ENCODE assay signal across 8 mouse cellular contexts in genomic region chr10:105573306-105573907, GRCm38 (mm10). TPM values are rescaled to one million over a fixed set of nuclear protein-coding genes. Genes with fewer than 3 reads are reported as not detected.
DNase-seq lines count a peak whose midpoint lies in the region; ATAC-seq and TF ChIP-seq lines count a peak whose summit lies in the region.

No protein-coding gene starts in this region.

- no peaks in the 10 kb centered on the region for H3K9me3 ChIP-seq in erythroblast, embryonic 14.5 days (ENCODE audit: control insufficient read depth, low read length)
- no peaks in the 10 kb centered on the region for H3K9me3 ChIP-seq in liver, embryonic 15.5 days (replicated peaks)

- peak overlapping the region; percentile 68 for H3K9ac ChIP-seq in heart, adult 2 months (ENCODE audit: low read depth, low read length)
- peak overlapping the region; percentile 56 for H3K9ac ChIP-seq in liver, embryonic 15.5 days

- no peak for ATAC-seq in erythroblast, adult 5-6 weeks (replicated peaks; ENCODE audit: low FRiP score, poor library complexity, severe bottlenecking)
- ATAC-seq in liver, embryonic 15.5 days (ENCODE audit: insufficient read depth) = no peak

- peak overlapping the region; percentile 94 for H3K4me2 ChIP-seq in liver, embryonic 15.5 days

- TF ChIP-seq EP300 in heart, adult 2 months (IDR thresholded peaks at IDR 0.05; ENCODE audit: insufficient read depth, low read depth, low read length) = no peak

- H3K27me3 ChIP-seq in erythroblast, embryonic 14.5 days (ENCODE audit: control insufficient read depth) = peaks cover 25% of the 10 kb centered on the region
- no peaks in the 10 kb centered on the region for H3K27me3 ChIP-seq in heart, adult 2 months (ENCODE audit: control insufficient read depth, insufficient read depth, low read length)
- H3K27me3 ChIP-seq in kidney, adult 2 months (replicated peaks; ENCODE audit: control insufficient read depth, insufficient read depth, low read length) = 0 out of 2 replicates have a peak, but pooled peaks cover 2% of the 10 kb centered on the region
- H3K27me3 ChIP-seq in liver, embryonic 15.5 days = peaks cover 24% of the 10 kb centered on the region

- DNase-seq in cerebellum, postnatal 4 days (ENCODE audit: low spot score in 2 of 2) = peak; percentile 21 to 47
- DNase-seq in heart, adult 2 months = peak; percentile 36 to 57
- DNase-seq in kidney, adult 2 months = peak; percentile 50
- DNase-seq in neural tube, embryonic 10.5 days (ENCODE audit: extremely low spot score, low spot score) = peak; percentile 78
- DNase-seq in thymus, postnatal 25 days = peak; percentile 49

- TF ChIP-seq CTCF in heart, adult 2 months (IDR thresholded peaks at IDR 0.05) = no peak
- TF ChIP-seq CTCF in kidney, adult 2 months (conservative IDR thresholded peaks at IDR 0.05; ENCODE audit: insufficient read depth, insufficient read length, low read depth, low read length) = no peak

- WGBS in heart, adult 2 months = 2% methylated on average over 37 of the region's 37 CpGs
- 2% methylated on average over 36 of the region's 37 CpGs for WGBS in kidney, adult 2 months
- WGBS in liver, embryonic 15.5 days (ENCODE audit: insufficient replicate concordance) = under 1% methylated on average over 37 of the region's 37 CpGs

- peak overlapping the region; percentile 67 for H3K4me3 ChIP-seq in erythroblast, embryonic 14.5 days (replicated peaks)
- H3K4me3 ChIP-seq in heart, adult 2 months = peak overlapping the region; percentile 79
- H3K4me3 ChIP-seq in kidney, adult 2 months (ENCODE audit: insufficient read depth, low read depth, low read length) = peak overlapping the region; percentile 89
- peak overlapping the region; percentile 68 for H3K4me3 ChIP-seq in liver, embryonic 15.5 days (replicated peaks)

- H3K36me3 ChIP-seq in erythroblast, embryonic 14.5 days (ENCODE audit: control insufficient read depth) = no peaks in the 10 kb centered on the region
- no peaks in the 10 kb centered on the region; the same call in 1 of the 2 replicates for H3K36me3 ChIP-seq in heart, adult 2 months (ENCODE audit: control insufficient read depth, insufficient read depth, low read length)
- no peaks in the 10 kb centered on the region for H3K36me3 ChIP-seq in kidney, adult 2 months (ENCODE audit: control insufficient read depth, insufficient read depth, low read length)
- H3K36me3 ChIP-seq in liver, embryonic 15.5 days (replicated peaks) = no peaks in the 10 kb centered on the region

- peak overlapping the region; percentile 79 for H3K27ac ChIP-seq in heart, adult 2 months
- H3K27ac ChIP-seq in kidney, adult 2 months (ENCODE audit: insufficient read depth, low read depth, low read length) = 0 out of 2 replicates have a peak overlapping the region, but pooled peaks have one; percentile 21
- no peak overlapping the region; the same call in 1 of the 2 replicates for H3K27ac ChIP-seq in liver, embryonic 15.5 days (replicated peaks)

- H3K79me2 ChIP-seq in heart, adult 2 months (replicated peaks; ENCODE audit: control insufficient read depth, insufficient read depth, low read length) = no peaks in the 10 kb centered on the region

- intact Hi-C loops in heart, adult 2 months (cut with DNase I) = loop anchor here (5.0 to 10.0 kb wide), 2 partner anchors 196 to 429 kb away; no protein-coding TSS in a partner anchor

- TF ChIP-seq POLR2A in heart, adult 2 months (IDR thresholded peaks at IDR 0.05; ENCODE audit: insufficient read depth, low read depth, low read length) = no peak
- no peak for TF ChIP-seq POLR2A in kidney, adult 2 months (IDR thresholded peaks at IDR 0.05; ENCODE audit: low read depth, low read length)

- peaks cover 26% of the 10 kb centered on the region for H3K4me1 ChIP-seq in erythroblast, embryonic 14.5 days (ENCODE audit: control insufficient read depth)
- H3K4me1 ChIP-seq in heart, adult 2 months (ENCODE audit: control insufficient read depth, insufficient read depth, low read length) = peaks cover 1% of the 10 kb centered on the region
- H3K4me1 ChIP-seq in kidney, adult 2 months (ENCODE audit: control insufficient read depth, insufficient read depth, low read length) = no peaks in the 10 kb centered on the region; the same call in 1 of the 2 replicates
- peaks cover 34% of the 10 kb centered on the region for H3K4me1 ChIP-seq in liver, embryonic 15.5 days (replicated peaks)

RNA-seq across cellular contexts. Expression of gene Tmtc2, which starts 0.8 kb away (rescaled TPM):
- 0.01 and 0.03 TPM in 2 replicates for polyA plus RNA-seq in erythroblast, embryonic 14.5 days (2012)
- total RNA-seq in erythroblast, adult 5-6 weeks (2015; ENCODE audit: low replicate concordance) = not detected in 2 replicates
- total RNA-seq in erythroblast, adult 5-6 weeks (2017; ENCODE audit: low replicate concordance) = 1.4 TPM in 1 of 2 replicates, not detected in the other
- 1 to 10 TPM; 4.4 TPM for total RNA-seq in heart, adult 2 months (2021)
- polyA plus RNA-seq in heart, adult 2 months (2012; rRNA removed) = 2.6 and 4.1 TPM in 2 replicates
- 1.1 and 2.3 TPM in 2 replicates for polyA plus RNA-seq in kidney, adult 2 months (2012; rRNA removed)
- polyA plus RNA-seq in liver, embryonic 15.5 days (2015; fragmentation: Nextera tagmentation; extraction: Ambion mirVana) = 0.55 and 0.68 TPM in 2 replicates
